Mouse (Mus musculus): ENCODE measurements around the gene Tmem106c. TPM values are rescaled to one million over a fixed set of nuclear protein-coding genes. Genes with fewer than 3 reads are reported as not detected.

Gene Tmem106c
- polyA plus RNA-seq, 1 experiment from 2014 or later, result 53.6 TPM

DNA sequence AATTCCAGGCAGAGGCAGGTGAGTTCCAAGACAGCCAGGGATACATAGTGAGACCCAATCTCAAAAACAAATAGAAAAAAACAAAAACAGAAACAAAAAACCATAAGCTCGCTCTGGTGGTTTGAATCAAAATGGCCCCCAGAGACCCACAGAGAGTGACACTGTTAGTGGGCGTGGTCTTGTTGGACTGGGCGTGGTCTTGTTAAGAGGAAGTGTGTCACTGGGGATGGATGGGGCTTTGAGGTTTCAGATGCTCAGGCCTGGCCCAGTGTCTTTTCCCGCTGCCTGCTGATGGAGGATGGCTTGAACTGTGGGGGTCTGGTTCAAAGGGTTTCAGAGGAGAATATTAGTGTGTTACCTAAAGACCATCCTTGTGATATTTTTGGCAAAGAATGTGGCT lies 53.9 kb downstream of the Tmem106c start:
- Histone ChIP-seq H3K4me2 (ENCODE audit: low read depth, low read length) (no peak overlapping the region), H3K36me3 (ENCODE audit: control insufficient read depth, insufficient read depth, low read length) (no peaks in the 10 kb centered on the region), H3K4me1 (ENCODE audit: control insufficient read depth, insufficient read depth, low read length) (no peaks in the 10 kb centered on the region), H3K27ac (ENCODE audit: low read depth, low read length) (no peak overlapping the region), H3K9me3 (ENCODE audit: control insufficient read depth, low read length) (no peaks in the 10 kb centered on the region), H3K9ac (replicated peaks; ENCODE audit: low read depth, low read length) (no peak overlapping the region), H3K4me3 (ENCODE audit: low read depth, low read length) (no peak overlapping the region), H3K27me3 (ENCODE audit: control insufficient read depth, insufficient read depth, low read length) (no peaks in the 10 kb centered on the region)
- ATAC-seq (ENCODE audit: low read depth), result no peak
- 86% methylated on average over 4 of the region's 4 CpGs for WGBS

DNA sequence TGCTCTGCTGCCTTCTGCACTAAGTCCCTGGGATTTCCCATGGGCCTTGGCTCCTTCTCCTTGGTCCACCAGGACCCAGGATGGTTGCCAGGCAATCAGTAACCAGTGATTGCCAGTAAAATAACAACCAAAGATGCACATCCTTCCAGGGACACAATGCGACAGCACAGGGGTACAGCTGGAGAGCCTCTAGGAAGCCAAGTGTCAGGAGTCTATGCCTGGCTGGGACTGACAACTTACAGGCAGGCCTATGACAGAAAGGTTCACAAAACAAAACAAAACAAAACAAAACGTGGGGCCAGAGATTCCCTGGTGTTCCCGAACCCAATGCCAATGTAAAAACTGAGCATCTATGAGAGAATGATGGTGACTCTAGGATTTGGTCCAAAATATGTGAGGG lies 55.0 kb downstream of the Tmem106c start:
- Histone ChIP-seq H3K36me3 (ENCODE audit: control insufficient read depth, insufficient read depth, low read length) (no peaks in the 10 kb centered on the region), H3K9me3 (ENCODE audit: control insufficient read depth, low read length) (no peaks in the 10 kb centered on the region), H3K4me3 (ENCODE audit: low read depth, low read length) (no peak overlapping the region), H3K4me1 (ENCODE audit: control insufficient read depth, insufficient read depth, low read length) (no peaks in the 10 kb centered on the region), H3K27me3 (ENCODE audit: control insufficient read depth, insufficient read depth, low read length) (no peaks in the 10 kb centered on the region), H3K27ac (ENCODE audit: low read depth, low read length) (no peak overlapping the region), H3K4me2 (ENCODE audit: low read depth, low read length) (no peak overlapping the region), H3K9ac (replicated peaks; ENCODE audit: low read depth, low read length) (no peak overlapping the region)
- 69% methylated on average over 3 of the region's 3 CpGs for WGBS
- no peak for ATAC-seq (ENCODE audit: low read depth)

Other genes with a start within 250 kb of the Tmem106c start
- 0.41 TPM in 1 of 2 replicates, not detected in the other for gene Endou, start 232.9 kb upstream of the Tmem106c start, polyA plus RNA-seq (2014; fragmentation: Nextera tagmentation; extraction: Ambion mirVana)
- 6.7 and 9.5 TPM in 2 replicates for gene Rapgef3, start 196.2 kb upstream of the Tmem106c start, polyA plus RNA-seq (2014; fragmentation: Nextera tagmentation; extraction: Ambion mirVana)
- gene Slc48a1, start 185.7 kb upstream of the Tmem106c start, polyA plus RNA-seq (2014; fragmentation: Nextera tagmentation; extraction: Ambion mirVana), result 94.5 and 104 TPM in 2 replicates
- 28.7 TPM in 2 replicates for gene Hdac7, start 119.7 kb upstream of the Tmem106c start, polyA plus RNA-seq (2014; fragmentation: Nextera tagmentation; extraction: Ambion mirVana)
- gene Vdr, start 53.6 kb upstream of the Tmem106c start, polyA plus RNA-seq (2014; fragmentation: Nextera tagmentation; extraction: Ambion mirVana), result 0.07 TPM in 1 of 2 replicates, not detected in the other
- gene Col2a1, start 40.5 kb downstream of the Tmem106c start, polyA plus RNA-seq (2014; fragmentation: Nextera tagmentation; extraction: Ambion mirVana), result 11.3 and 26.0 TPM in 2 replicates
- gene Pfkm, start 128.4 kb downstream of the Tmem106c start, polyA plus RNA-seq (2014; fragmentation: Nextera tagmentation; extraction: Ambion mirVana), result 79.8 and 81.8 TPM in 2 replicates
- gene Senp1, start 129.5 kb downstream of the Tmem106c start, polyA plus RNA-seq (2014; fragmentation: Nextera tagmentation; extraction: Ambion mirVana), result 22.1 and 25.1 TPM in 2 replicates
- 66.7 and 74.0 TPM in 2 replicates for gene Asb8, start 201.4 kb downstream of the Tmem106c start, polyA plus RNA-seq (2014; fragmentation: Nextera tagmentation; extraction: Ambion mirVana)
- 85.9 and 117 TPM in 2 replicates for gene Ccdc184, start 203.0 kb downstream of the Tmem106c start, polyA plus RNA-seq (2014; fragmentation: Nextera tagmentation; extraction: Ambion mirVana)
- gene Olfr288, start 231.3 kb downstream of the Tmem106c start, polyA plus RNA-seq (2014; fragmentation: Nextera tagmentation; extraction: Ambion mirVana), result not detected in 2 replicates

Measured in neural tube, embryonic 14.5 days (tissue).